Mouse (Mus musculus): ENCODE results near the gene Fam104a.

The Fam104a gene

DNA sequence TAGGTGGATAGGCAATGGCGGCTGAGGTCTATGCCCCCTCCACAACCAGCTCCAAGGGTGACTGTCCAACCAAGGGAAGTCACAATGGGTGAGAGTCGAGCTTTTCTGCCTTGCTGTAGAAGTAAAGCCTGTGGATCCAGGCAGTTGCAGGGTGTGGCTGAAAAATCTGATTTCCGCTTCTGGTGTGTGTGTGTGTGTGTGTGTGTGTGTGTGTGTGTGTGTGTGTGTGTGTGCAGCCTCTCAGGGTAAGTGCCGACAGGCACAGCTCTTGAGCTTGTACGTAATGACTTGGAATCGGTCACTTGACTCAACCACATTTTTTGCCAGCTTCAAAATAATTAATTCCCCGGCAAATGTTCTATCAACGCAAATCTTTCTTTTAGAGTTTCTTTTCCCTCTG, 52.7 kb downstream of the Fam104a start:
- DNase-seq (ENCODE audit: low spot score), result no peak

DNA sequence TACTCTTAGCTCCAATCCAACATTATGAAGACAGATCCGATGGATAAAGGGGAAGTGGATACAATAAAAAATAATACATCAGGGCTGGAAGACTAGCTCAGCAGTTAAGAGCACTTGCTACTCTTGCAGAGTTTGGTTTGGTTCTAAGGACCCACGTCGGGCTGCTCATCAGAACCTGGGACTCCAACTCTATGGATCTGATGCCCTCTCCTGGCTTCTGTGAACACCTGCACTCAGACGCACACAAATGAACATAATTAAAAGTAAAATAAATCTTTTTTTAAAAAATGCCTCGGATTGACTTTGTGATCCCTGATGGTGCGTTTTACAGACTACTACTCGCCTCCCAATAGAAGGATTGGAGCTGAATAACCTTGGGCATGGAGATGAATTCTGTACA, 53.3 kb downstream of the Fam104a start:
- no peak for DNase-seq (ENCODE audit: low spot score)

DNA sequence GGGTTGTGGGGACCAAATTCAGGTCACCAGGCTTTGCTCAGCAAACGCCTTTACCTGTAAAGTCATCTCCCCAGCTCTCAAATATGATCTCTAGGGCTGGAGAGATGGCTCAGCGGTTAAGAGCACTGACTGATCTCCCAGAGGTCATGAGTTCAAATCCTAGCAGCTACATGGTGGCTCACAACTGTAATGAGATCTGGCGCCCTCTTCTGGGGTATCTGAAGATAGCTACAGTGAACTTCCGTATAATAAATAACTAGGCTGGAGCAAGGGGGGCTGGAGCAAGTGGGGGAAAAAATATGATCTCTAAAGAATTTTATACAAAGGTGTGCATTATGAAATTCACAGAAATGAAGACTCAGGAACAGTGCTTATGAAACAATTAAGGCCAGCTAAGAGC, 56.2 kb downstream of the Fam104a start:
- no peak for DNase-seq (ENCODE audit: low spot score)

DNA sequence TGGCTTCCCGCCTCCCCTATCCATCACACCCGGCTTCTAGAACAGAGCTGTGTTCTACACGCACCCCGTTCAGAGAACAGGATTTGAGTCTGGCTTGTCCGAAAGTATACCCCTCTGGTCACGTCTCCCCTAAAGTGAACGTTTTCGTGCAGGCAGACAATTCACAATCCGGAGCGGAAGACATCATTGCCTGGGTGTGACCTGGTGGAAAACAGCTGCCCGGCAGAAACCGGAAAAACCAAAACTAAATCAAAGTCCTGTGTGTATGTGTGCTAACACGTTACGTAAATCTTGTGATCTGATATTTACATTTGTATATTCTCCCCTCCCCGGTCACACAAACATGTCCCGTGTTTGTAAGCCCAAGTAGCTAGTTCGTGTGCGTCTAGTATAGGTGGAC, 58.5 kb downstream of the Fam104a start:
- no peak for DNase-seq (ENCODE audit: low spot score)

DNA sequence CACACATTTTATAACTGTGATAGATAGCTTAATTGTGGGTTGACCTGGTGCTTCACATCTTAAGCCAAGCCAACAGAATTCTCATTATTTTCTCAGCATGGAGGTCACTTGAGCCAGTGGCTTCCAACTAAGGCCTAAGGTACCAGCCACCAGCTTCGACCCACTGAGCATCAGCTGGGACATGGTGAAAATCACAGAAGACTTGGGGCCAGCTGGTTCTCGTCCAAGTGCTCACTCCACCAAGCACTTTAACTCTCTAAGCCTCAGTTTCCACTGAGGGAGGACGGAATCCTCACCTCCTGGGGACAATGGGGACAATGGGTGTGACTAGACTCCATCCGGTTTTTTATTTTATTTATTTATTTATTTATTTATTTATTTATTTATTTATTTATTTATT, 61.9 kb downstream of the Fam104a start:
- no peak for DNase-seq (ENCODE audit: low spot score)

DNA sequence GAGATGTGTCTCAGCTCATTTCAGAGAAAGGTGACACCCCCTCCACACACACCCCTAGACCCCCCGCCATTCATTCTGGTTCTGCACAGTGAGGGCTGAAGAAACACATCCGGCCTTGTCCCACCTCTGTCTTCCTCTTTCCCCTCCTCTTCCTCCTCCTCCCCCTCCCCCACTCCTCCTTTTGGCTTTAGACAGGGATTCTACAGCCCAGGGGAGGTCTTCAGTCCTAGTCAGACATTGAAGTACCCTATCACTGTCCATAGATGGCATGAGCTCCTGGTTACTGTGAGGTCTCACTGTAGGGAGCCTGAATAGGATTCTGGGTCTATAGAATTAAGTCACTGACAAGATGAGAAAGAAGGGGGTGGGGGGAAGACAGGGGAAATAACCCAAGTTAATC, 63.0 kb downstream of the Fam104a start:
- no peak for DNase-seq (ENCODE audit: low spot score)

DNA sequence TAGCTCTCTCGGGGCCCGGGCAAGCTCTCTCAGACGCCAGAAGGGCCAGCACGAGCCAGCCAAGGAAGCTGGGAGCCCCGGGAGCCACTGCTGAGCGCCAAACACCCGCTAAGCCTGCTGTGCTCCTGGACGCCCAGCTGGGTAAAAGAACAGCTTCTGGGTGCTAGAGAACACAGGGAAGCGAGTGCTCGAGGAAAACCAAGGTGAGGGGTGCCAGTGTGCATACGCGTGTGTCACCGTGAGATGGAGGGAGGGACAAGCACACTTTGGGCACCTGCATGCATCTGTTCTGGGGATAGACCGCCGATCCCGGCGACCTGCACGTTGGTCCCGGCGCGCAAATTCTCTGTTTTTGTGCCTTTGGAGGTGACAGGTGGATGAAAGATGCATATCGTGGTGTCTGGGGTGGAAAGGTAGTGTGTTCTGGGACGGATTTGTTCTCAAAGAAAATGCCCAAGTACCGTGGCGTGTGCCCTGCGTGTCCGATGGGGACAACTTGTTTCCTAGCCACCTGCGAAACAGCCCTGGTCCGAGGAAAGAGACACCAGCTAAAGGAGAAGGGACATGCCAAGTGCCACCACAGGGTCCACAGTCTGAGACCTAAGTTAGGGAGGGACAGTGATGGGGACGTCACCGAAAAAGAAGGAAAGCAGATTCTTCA, 64.4 kb downstream of the Fam104a start:
- no peak for DNase-seq (ENCODE audit: low spot score)

DNA sequence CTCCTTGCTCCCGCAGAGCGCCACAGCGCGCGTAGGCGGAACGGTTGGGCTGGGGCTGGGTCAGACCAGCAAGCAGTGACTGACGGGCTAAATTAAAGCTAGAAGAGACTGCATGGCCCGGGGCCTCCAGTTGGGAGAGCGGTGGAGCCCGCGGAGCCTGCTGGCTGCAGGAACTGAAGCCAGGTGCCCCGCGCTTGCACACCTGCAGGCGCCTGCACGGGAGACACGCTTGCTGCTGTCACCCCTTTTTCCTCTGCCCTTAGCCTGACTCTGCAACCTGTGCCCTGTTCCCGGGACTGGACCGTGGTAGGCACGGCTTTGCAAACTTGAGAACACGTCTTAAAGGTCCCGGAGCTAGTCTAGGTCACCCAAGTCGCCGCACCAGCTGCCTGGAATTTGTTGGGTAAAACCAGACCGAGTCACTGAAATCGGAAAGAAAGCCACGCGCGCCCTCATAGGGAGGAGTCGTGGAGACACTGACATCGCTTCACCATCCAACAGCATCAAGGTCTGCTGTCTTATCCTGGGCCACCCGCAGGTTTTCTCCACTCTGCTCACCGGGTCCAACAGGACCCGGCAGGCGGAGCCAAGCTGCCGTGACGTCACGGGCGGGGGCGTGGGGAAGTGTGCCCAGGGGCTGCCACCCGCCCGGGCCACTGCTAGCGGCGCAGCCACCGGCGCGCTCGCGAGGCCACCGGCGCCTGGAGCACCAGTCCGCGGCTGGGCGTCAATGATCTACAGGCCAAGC, 65.1 kb downstream of the Fam104a start, which contains the start of gene Sstr2:
Gene Sstr2 (plus strand): TSS at position 671 of the 748 bp plus-strand sequence.
- DNase-seq (ENCODE audit: low spot score), result no peak

DNA sequence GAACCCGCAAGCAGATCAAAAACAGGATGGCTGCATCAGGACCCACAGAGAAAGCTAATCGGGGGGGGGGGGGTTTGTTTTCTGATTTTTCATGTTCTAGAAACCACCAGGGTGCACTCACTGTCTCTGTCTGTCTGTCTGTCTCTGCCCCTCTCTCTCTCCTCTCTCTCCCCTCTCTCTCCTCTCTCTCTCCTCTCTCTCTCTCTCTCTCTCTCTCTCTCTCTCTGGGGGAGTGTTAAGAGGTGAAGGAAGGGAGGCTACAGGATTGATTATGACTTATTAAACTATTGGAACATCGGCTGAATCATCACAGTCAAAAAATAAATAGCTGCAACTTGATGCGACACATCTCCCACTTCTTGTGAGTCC, 65.7 kb downstream of the Fam104a start:
- DNase-seq (ENCODE audit: low spot score), result no peak

DNA sequence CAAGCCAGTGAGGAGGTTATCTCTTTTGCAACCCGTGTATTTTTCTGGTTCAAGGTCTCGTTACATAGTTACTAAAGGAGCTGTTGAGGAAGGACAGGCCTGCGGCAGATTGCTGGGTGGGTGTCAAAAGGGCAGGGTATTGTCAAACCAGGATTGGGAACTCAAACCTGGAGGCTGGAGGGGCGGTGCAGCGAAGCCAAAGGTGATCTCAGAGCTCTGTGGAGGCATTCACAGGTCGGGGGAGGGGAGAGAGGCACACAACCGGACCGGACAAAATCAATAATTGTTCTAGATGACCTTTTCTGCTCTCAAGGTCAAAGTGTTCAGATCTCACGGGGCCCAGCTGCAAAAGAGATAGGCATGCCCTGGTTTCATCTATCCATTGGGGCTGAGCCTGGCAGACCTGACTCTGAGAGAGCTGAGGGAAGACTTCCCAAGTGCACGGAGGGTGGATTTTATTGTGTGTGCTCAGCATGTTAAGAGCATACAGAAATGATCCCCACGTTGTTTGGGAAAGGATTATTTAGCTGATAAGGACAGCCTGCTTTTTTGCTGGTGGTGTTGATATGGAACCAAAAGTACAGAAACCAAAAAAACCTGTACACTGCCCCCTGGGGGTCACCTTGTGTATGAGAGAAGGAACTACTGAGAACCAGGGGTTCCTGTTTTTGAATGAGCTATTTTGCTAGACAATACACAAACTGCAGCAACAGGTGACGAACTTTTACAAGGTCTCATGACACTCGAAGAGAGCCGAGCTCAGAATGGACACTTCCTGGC, 66.6 kb downstream of the Fam104a start:
- no peak for DNase-seq (ENCODE audit: low spot score)

DNA sequence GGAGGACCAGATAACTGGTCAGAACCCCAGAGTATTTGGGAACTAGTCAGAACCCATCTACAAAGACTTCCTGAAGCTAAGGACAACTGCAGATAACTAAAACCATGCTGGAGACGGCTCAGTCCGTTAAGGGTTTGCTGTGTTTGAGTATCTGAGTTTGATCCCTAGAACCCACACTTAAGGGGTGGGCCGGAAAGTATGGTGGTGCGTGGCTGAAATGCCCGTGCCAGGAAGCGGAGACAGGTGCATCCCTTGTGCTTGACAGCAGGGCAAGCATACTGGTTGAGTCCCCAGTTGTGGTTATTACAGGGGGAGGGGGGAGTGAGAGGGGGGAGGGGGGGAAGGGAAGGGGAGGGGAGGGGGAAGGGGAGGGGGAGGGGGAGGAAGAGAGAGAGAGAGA, 69.5 kb downstream of the Fam104a start:
- DNase-seq (ENCODE audit: low spot score), result no peak

DNA sequence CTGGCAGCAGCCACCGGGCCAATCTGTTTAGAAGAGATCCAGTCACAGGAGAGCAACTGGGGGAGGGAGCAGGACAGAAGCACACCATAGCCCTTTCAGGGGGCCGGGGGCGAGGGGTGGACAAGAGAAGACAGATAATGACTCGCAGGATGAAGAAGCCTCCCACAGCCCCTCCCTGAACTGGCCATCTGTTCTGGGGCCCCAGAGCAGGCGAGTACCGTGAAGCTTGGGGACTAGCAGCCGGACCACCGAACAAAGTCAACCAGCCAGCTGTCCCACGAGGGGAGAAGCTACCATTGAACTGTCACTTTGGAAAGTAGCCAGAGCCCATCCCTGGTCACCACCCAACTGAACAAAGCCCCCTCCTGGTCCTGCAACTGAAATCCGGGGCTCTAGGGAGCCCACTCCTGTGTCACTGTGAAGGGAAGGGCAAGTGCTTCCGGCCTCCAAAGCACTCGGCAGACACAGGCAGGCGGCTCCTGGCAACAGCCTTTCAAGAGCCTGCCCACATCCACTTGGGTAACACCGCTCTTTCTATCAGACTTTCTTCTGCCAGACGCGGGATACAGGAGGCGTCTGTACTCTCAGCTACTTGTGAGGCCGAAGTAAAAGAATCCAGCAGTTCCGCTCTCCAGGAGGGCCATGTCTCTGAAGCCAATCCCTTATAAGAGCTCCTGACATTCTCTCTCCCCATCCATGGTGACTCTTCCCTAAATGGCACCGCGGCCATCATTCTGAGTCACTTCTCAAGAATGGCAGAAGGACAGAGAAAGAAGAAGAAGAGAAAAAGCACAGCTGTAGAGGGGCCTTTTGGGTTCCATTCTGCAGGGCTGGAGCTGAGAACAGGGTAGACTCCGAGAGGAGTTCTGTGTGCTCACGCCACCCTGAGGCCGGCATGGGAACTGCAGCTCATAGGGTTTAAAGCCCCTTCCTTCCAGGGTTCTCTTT, 72.0 kb downstream of the Fam104a start:
- no peak for DNase-seq (ENCODE audit: low spot score)
